Mouse (Mus musculus) G1E (cell line): ENCODE measurements at regions not wholly inside any gene's neighbourhood (a gene's known extent, or its start where the extent isn't known, plus 50 kb on each side); places are given as distances from the start of the nearest gene placed in this dataset.

Source experiments
- ATAC-seq: 2 replicates; pipeline ENCODE4 v1.8.0; 2016; ENCODE audit warnings: mild to moderate bottlenecking; ENCODE audit not compliant: insufficient number of reproducible peaks, poor library complexity, low FRiP score, severe bottlenecking; ENCODE audit errors: extremely low read depth
- DNase-seq: peaks from one replicate; pipeline ENCODE4 v3.0.0; 2012; ENCODE audit warnings: low spot score
- H3K27me3 ChIP-seq: 2 replicates; pipeline ENCODE4 v1.6.1; 2012; ENCODE audit warnings: mild to moderate bottlenecking, low read length, inconsistent platforms; ENCODE audit not compliant: insufficient read depth
- H3K36me3 ChIP-seq: replicated peaks from 2 replicates; pipeline ENCODE3; 2012; ENCODE audit warnings: mild to moderate bottlenecking, inconsistent platforms
- H3K4me1 ChIP-seq: 2 replicates; pipeline ENCODE4 v1.6.1; 2012; ENCODE audit warnings: low read depth, low read length, inconsistent platforms, mixed read lengths; ENCODE audit not compliant: insufficient read depth
- H3K4me3 ChIP-seq: 2 replicates; pipeline ENCODE4 v1.5.1; 2012; ENCODE audit warnings: low read depth, mild to moderate bottlenecking, inconsistent platforms, low read length, moderate library complexity, mixed read lengths
- H3K9me3 ChIP-seq: replicated peaks from 2 replicates; pipeline ENCODE4 v1.6.1; 2012; ENCODE audit warnings: inconsistent platforms
- CTCF ChIP-seq: IDR thresholded peaks from 2 replicates; pipeline ENCODE4 v1.5.1; 2012; ENCODE audit warnings: low read depth, low read length, inconsistent platforms, mixed read lengths
- GATA1 ChIP-seq: IDR thresholded peaks from 2 replicates; pipeline ENCODE4 v1.6.1; 2012; ENCODE audit warnings: borderline replicate concordance, low read length, inconsistent platforms, mixed read lengths
- GATA2 ChIP-seq: IDR thresholded peaks from 2 replicates; pipeline ENCODE4 v1.6.1; 2012; ENCODE audit warnings: low read depth, low read length, inconsistent platforms, borderline replicate concordance
- POLR2AphosphoS5 ChIP-seq: IDR thresholded peaks from 2 replicates; pipeline ENCODE4 v1.6.1; 2012; ENCODE audit warnings: low read depth, low read length, inconsistent platforms; ENCODE audit not compliant: insufficient replicate concordance
- TAL1 ChIP-seq: conservative IDR thresholded peaks from 2 replicates; pipeline ENCODE4 v1.6.1; 2012; ENCODE audit warnings: low read depth, low read length, inconsistent platforms, mixed read lengths

- H3K4me1 ChIP-seq = no peaks in the 10 kb centered on the region
- ATAC-seq = no peak
- TF ChIP-seq TAL1 (no peak), GATA1 (no peak), GATA2 (no peak), POLR2AphosphoS5 (no peak), CTCF (no peak)
- H3K36me3 ChIP-seq = no peaks in the 10 kb centered on the region
- H3K4me3 ChIP-seq = no peak overlapping the region
- no peaks in the 10 kb centered on the region for H3K27me3 ChIP-seq
- H3K9me3 ChIP-seq = peaks cover 89% of the 10 kb centered on the region
- DNase-seq = no peak
Measured at GRCm38 (mm10) chr2:173395526-173395925, 119.2 kb upstream of the Pmepa1 start.

- ATAC-seq (no peak), DNase-seq (no peak)
- H3K9me3 ChIP-seq = peaks cover 90% of the 10 kb centered on the region
- H3K36me3 ChIP-seq = no peaks in the 10 kb centered on the region
- TF ChIP-seq CTCF = no peak
- TF ChIP-seq GATA2 = no peak
- no peak for TF ChIP-seq POLR2AphosphoS5
- no peak for TF ChIP-seq GATA1
- no peak for TF ChIP-seq TAL1
- no peaks in the 10 kb centered on the region for H3K27me3 ChIP-seq
- no peak overlapping the region for H3K4me3 ChIP-seq
- no peaks in the 10 kb centered on the region for H3K4me1 ChIP-seq
Measured at GRCm38 (mm10) chr2:173397846-173398331, 121.6 kb upstream of the Pmepa1 start.

GRCm38 (mm10) chr2:173405629-173406028 lies 116.8 kb upstream of the 1700021F07Rik start:
- H3K4me1 ChIP-seq = no peaks in the 10 kb centered on the region
- peaks cover 90% of the 10 kb centered on the region for H3K9me3 ChIP-seq
- no peak overlapping the region for H3K4me3 ChIP-seq
- TF ChIP-seq TAL1 (no peak), POLR2AphosphoS5 (no peak), GATA1 (no peak), GATA2 (no peak), CTCF (no peak)
- H3K27me3 ChIP-seq = no peaks in the 10 kb centered on the region
- ATAC-seq (no peak), DNase-seq (no peak)
- no peaks in the 10 kb centered on the region for H3K36me3 ChIP-seq

- H3K27me3 ChIP-seq = no peaks in the 10 kb centered on the region
- peaks cover 90% of the 10 kb centered on the region for H3K9me3 ChIP-seq
- H3K4me1 ChIP-seq = no peaks in the 10 kb centered on the region
- TF ChIP-seq CTCF = no peak
- no peak for TF ChIP-seq POLR2AphosphoS5
- no peak for TF ChIP-seq GATA1
- H3K36me3 ChIP-seq = no peaks in the 10 kb centered on the region
- ATAC-seq (no peak), DNase-seq (no peak)
- H3K4me3 ChIP-seq = no peak overlapping the region
Measured at GRCm38 (mm10) chr2:173406344-173407094, 115.9 kb upstream of the 1700021F07Rik start.

- no peaks in the 10 kb centered on the region for H3K27me3 ChIP-seq
- peaks cover 89% of the 10 kb centered on the region for H3K9me3 ChIP-seq
- DNase-seq (no peak), ATAC-seq (no peak)
- H3K36me3 ChIP-seq = no peaks in the 10 kb centered on the region
- H3K4me1 ChIP-seq = no peaks in the 10 kb centered on the region
- H3K4me3 ChIP-seq = no peak overlapping the region
- TF ChIP-seq GATA1 (no peak), POLR2AphosphoS5 (no peak), CTCF (no peak), TAL1 (no peak), GATA2 (no peak)
Measured at GRCm38 (mm10) chr2:173407133-173407532, 115.3 kb upstream of the 1700021F07Rik start.

GRCm38 (mm10) chr2:173408681-173409081 lies 113.7 kb upstream of the 1700021F07Rik start:
- no peaks in the 10 kb centered on the region for H3K4me1 ChIP-seq
- H3K9me3 ChIP-seq = peaks cover 93% of the 10 kb centered on the region
- H3K27me3 ChIP-seq = no peaks in the 10 kb centered on the region
- H3K4me3 ChIP-seq = no peak overlapping the region
- ATAC-seq = no peak
- no peak for DNase-seq
- H3K36me3 ChIP-seq = no peaks in the 10 kb centered on the region
- TF ChIP-seq GATA1 (no peak), GATA2 (no peak), POLR2AphosphoS5 (no peak), CTCF (no peak), TAL1 (no peak)

- no peaks in the 10 kb centered on the region for H3K4me1 ChIP-seq
- DNase-seq (no peak), ATAC-seq (no peak)
- H3K36me3 ChIP-seq = no peaks in the 10 kb centered on the region
- H3K27me3 ChIP-seq = no peaks in the 10 kb centered on the region
- H3K4me3 ChIP-seq = no peak overlapping the region
- TF ChIP-seq POLR2AphosphoS5 = no peak
- peaks cover 94% of the 10 kb centered on the region for H3K9me3 ChIP-seq
Measured at GRCm38 (mm10) chr2:173409433-173409832, 113.0 kb upstream of the 1700021F07Rik start.
